Mouse (Mus musculus): ENCODE data around the gene Gcnt3. TPM values are rescaled to one million over a fixed set of nuclear protein-coding genes. Genes with fewer than 3 reads are reported as not detected.

Gene Gcnt3
- polyA plus RNA-seq, 1 experiment from 2014 or later: not detected

GRCm38 (mm10) chr9:70048751-70049415, 11.0 kb upstream of the Gcnt3 start:
- 0 out of 2 replicates have a peak overlapping the region, but pooled peaks have one; percentile 27 for H3K9ac ChIP-seq (ENCODE audit: low read length)
- H3K9me3 ChIP-seq (ENCODE audit: control insufficient read depth, low read length): no peaks in the 10 kb centered on the region
- 54% methylated on average over 6 of the region's 6 CpGs for WGBS
- DNase-seq (ENCODE audit: low spot score, missing footprints) (no peak), ATAC-seq (ENCODE audit: low FRiP score) (no peak)
- H3K27me3 ChIP-seq (ENCODE audit: control insufficient read depth, insufficient read depth, low read length): no peaks in the 10 kb centered on the region
- no peak overlapping the region for H3K4me3 ChIP-seq (ENCODE audit: low read depth, low read length)
- H3K4me1 ChIP-seq (ENCODE audit: control insufficient read depth, insufficient read depth, low read length): peaks cover 9% of the 10 kb centered on the region
- no peak overlapping the region for H3K4me2 ChIP-seq
- H3K36me3 ChIP-seq (ENCODE audit: control insufficient read depth, insufficient read depth, low read length): no peaks in the 10 kb centered on the region
- no peak overlapping the region for H3K27ac ChIP-seq (ENCODE audit: low read depth, low read length)

GRCm38 (mm10) chr9:70048280-70048679, 10.4 kb upstream of the Gcnt3 start:
- Histone ChIP-seq H3K4me1 (ENCODE audit: control insufficient read depth, insufficient read depth, low read length) (peaks cover 9% of the 10 kb centered on the region), H3K9ac (ENCODE audit: low read length) (no peak overlapping the region), H3K36me3 (ENCODE audit: control insufficient read depth, insufficient read depth, low read length) (no peaks in the 10 kb centered on the region), H3K9me3 (ENCODE audit: control insufficient read depth, low read length) (no peaks in the 10 kb centered on the region), H3K27me3 (ENCODE audit: control insufficient read depth, insufficient read depth, low read length) (no peaks in the 10 kb centered on the region), H3K4me3 (ENCODE audit: low read depth, low read length) (no peak overlapping the region), H3K4me2 (no peak overlapping the region), H3K27ac (ENCODE audit: low read depth, low read length) (no peak overlapping the region)
- 58% methylated on average over 5 of the region's 5 CpGs for WGBS
- no peak for DNase-seq (ENCODE audit: low spot score, missing footprints)
- ATAC-seq (ENCODE audit: low FRiP score): no peak

GRCm38 (mm10) chr9:70047839-70048238, 10.0 kb upstream of the Gcnt3 start:
- DNase-seq (ENCODE audit: low spot score, missing footprints): no peak
- Histone ChIP-seq H3K36me3 (ENCODE audit: control insufficient read depth, insufficient read depth, low read length) (no peaks in the 10 kb centered on the region), H3K27ac (ENCODE audit: low read depth, low read length) (no peak overlapping the region), H3K4me1 (ENCODE audit: control insufficient read depth, insufficient read depth, low read length) (peaks cover 9% of the 10 kb centered on the region), H3K9ac (ENCODE audit: low read length) (no peak overlapping the region), H3K27me3 (ENCODE audit: control insufficient read depth, insufficient read depth, low read length) (no peaks in the 10 kb centered on the region), H3K4me2 (no peak overlapping the region), H3K4me3 (ENCODE audit: low read depth, low read length) (no peak overlapping the region), H3K9me3 (ENCODE audit: control insufficient read depth, low read length) (no peaks in the 10 kb centered on the region)
- ATAC-seq (ENCODE audit: low FRiP score): no peak
- 67% methylated on average over 3 of the region's 3 CpGs for WGBS

- Histone ChIP-seq H3K9me3 (ENCODE audit: control insufficient read depth, low read length) (no peaks in the 10 kb centered on the region), H3K4me1 (ENCODE audit: control insufficient read depth, insufficient read depth, low read length) (peaks cover 9% of the 10 kb centered on the region), H3K27me3 (ENCODE audit: control insufficient read depth, insufficient read depth, low read length) (no peaks in the 10 kb centered on the region), H3K4me2 (no peak overlapping the region), H3K36me3 (ENCODE audit: control insufficient read depth, insufficient read depth, low read length) (no peaks in the 10 kb centered on the region), H3K9ac (ENCODE audit: low read length) (no peak overlapping the region), H3K27ac (ENCODE audit: low read depth, low read length) (no peak overlapping the region), H3K4me3 (ENCODE audit: low read depth, low read length) (no peak overlapping the region)
- ATAC-seq (ENCODE audit: low FRiP score) (no peak), DNase-seq (ENCODE audit: low spot score, missing footprints) (no peak)
- WGBS: 87% methylated on average over 6 of the region's 6 CpGs
Observed at GRCm38 (mm10) chr9:70046255-70046654, 8.4 kb upstream of the Gcnt3 start.

GRCm38 (mm10) chr9:70044865-70045264, 7.0 kb upstream of the Gcnt3 start:
- Histone ChIP-seq H3K9ac (ENCODE audit: low read length) (no peak overlapping the region), H3K27ac (ENCODE audit: low read depth, low read length) (no peak overlapping the region), H3K27me3 (ENCODE audit: control insufficient read depth, insufficient read depth, low read length) (no peaks in the 10 kb centered on the region), H3K4me1 (ENCODE audit: control insufficient read depth, insufficient read depth, low read length) (peaks cover 7% of the 10 kb centered on the region), H3K4me2 (no peak overlapping the region), H3K9me3 (ENCODE audit: control insufficient read depth, low read length) (no peaks in the 10 kb centered on the region), H3K36me3 (ENCODE audit: control insufficient read depth, insufficient read depth, low read length) (no peaks in the 10 kb centered on the region), H3K4me3 (ENCODE audit: low read depth, low read length) (no peak overlapping the region)
- ATAC-seq (ENCODE audit: low FRiP score) (no peak), DNase-seq (ENCODE audit: low spot score, missing footprints) (no peak)
- 81% methylated on average over 2 of the region's 2 CpGs for WGBS

- DNase-seq (ENCODE audit: low spot score, missing footprints) (no peak), ATAC-seq (ENCODE audit: low FRiP score) (no peak)
- no peak overlapping the region for H3K4me3 ChIP-seq (ENCODE audit: low read depth, low read length)
- no peak overlapping the region for H3K9ac ChIP-seq (ENCODE audit: low read length)
- H3K27me3 ChIP-seq (ENCODE audit: control insufficient read depth, insufficient read depth, low read length): no peaks in the 10 kb centered on the region
- 71% methylated on average over 1 of the region's 1 CpGs for WGBS
- H3K27ac ChIP-seq (ENCODE audit: low read depth, low read length): no peak overlapping the region
- no peaks in the 10 kb centered on the region for H3K4me1 ChIP-seq (ENCODE audit: control insufficient read depth, insufficient read depth, low read length)
- H3K9me3 ChIP-seq (ENCODE audit: control insufficient read depth, low read length): no peaks in the 10 kb centered on the region
- no peaks in the 10 kb centered on the region for H3K36me3 ChIP-seq (ENCODE audit: control insufficient read depth, insufficient read depth, low read length)
- no peak overlapping the region for H3K4me2 ChIP-seq
Observed at GRCm38 (mm10) chr9:70042935-70043334, 5.0 kb upstream of the Gcnt3 start.

GRCm38 (mm10) chr9:70042137-70042536, 4.2 kb upstream of the Gcnt3 start:
- WGBS: 94% methylated on average over 4 of the region's 4 CpGs

GRCm38 (mm10) chr9:70040570-70040969, 2.7 kb upstream of the Gcnt3 start:
- Histone ChIP-seq H3K27ac (ENCODE audit: low read depth, low read length) (no peak overlapping the region), H3K9me3 (ENCODE audit: control insufficient read depth, low read length) (no peaks in the 10 kb centered on the region), H3K36me3 (ENCODE audit: control insufficient read depth, insufficient read depth, low read length) (no peaks in the 10 kb centered on the region), H3K27me3 (ENCODE audit: control insufficient read depth, insufficient read depth, low read length) (no peaks in the 10 kb centered on the region), H3K4me1 (ENCODE audit: control insufficient read depth, insufficient read depth, low read length) (no peaks in the 10 kb centered on the region), H3K4me3 (ENCODE audit: low read depth, low read length) (no peak overlapping the region), H3K9ac (ENCODE audit: low read length) (no peak overlapping the region), H3K4me2 (no peak overlapping the region)
- DNase-seq (ENCODE audit: low spot score, missing footprints) (no peak), ATAC-seq (ENCODE audit: low FRiP score) (no peak)
- 88% methylated on average over 11 of the region's 11 CpGs for WGBS

More at GRCm38 (mm10) chr9:70042137-70042536, 4.2 kb upstream of the Gcnt3 start:
- H3K4me1 ChIP-seq (ENCODE audit: control insufficient read depth, insufficient read depth, low read length): no peaks in the 10 kb centered on the region
- ATAC-seq (ENCODE audit: low FRiP score) (no peak), DNase-seq (ENCODE audit: low spot score, missing footprints) (no peak)
- no peak overlapping the region for H3K9ac ChIP-seq (ENCODE audit: low read length)
- H3K36me3 ChIP-seq (ENCODE audit: control insufficient read depth, insufficient read depth, low read length): no peaks in the 10 kb centered on the region
- H3K4me2 ChIP-seq: no peak overlapping the region
- no peak overlapping the region for H3K27ac ChIP-seq (ENCODE audit: low read depth, low read length)
- no peak overlapping the region for H3K4me3 ChIP-seq (ENCODE audit: low read depth, low read length)
- H3K9me3 ChIP-seq (ENCODE audit: control insufficient read depth, low read length): no peaks in the 10 kb centered on the region
- H3K27me3 ChIP-seq (ENCODE audit: control insufficient read depth, insufficient read depth, low read length): no peaks in the 10 kb centered on the region

- WGBS: 91% methylated on average over 6 of the region's 6 CpGs
- ATAC-seq (ENCODE audit: low FRiP score): no peak
- DNase-seq (ENCODE audit: low spot score, missing footprints): no peak
- Histone ChIP-seq H3K4me2 (no peak overlapping the region), H3K27me3 (ENCODE audit: control insufficient read depth, insufficient read depth, low read length) (no peaks in the 10 kb centered on the region), H3K4me3 (ENCODE audit: low read depth, low read length) (no peak overlapping the region), H3K9me3 (ENCODE audit: control insufficient read depth, low read length) (no peaks in the 10 kb centered on the region), H3K36me3 (ENCODE audit: control insufficient read depth, insufficient read depth, low read length) (no peaks in the 10 kb centered on the region), H3K9ac (ENCODE audit: low read length) (no peak overlapping the region), H3K4me1 (ENCODE audit: control insufficient read depth, insufficient read depth, low read length) (no peaks in the 10 kb centered on the region), H3K27ac (ENCODE audit: low read depth, low read length) (no peak overlapping the region)
Observed at GRCm38 (mm10) chr9:70039597-70040385, 1.9 kb upstream of the Gcnt3 start.
